Mouse (Mus musculus) spleen, adult 2 months (tissue): Measurements from ENCODE around the gene U2af2. TPM values are rescaled to one million over a fixed set of nuclear protein-coding genes. Genes with fewer than 3 reads are reported as not detected.
"Not testable (repeated sequence)": the region's sequence is repeated elsewhere in the genome, so short reads cannot be mapped to it uniquely, and the experiment has no call there.

ENCODE experiments used
- DNase-seq, 2 experiments: peaks; one replicate each; pipeline versions ENCODE4 v3.0.0 to v3.0.0-alpha.2; 2012 to 2021; ENCODE audit warnings: low spot score in 2 of 2, low read depth in 1 of 2
- H3K27ac ChIP-seq: fragments of 200-500 bp; 2 replicates; pipeline ENCODE4 v1.5.1; 2012; ENCODE audit warnings: low read length, inconsistent platforms; ENCODE audit not compliant: insufficient read depth
- H3K27me3 ChIP-seq: fragments of 200-500 bp; 2 replicates; pipeline ENCODE4 v1.6.1; 2012; ENCODE audit warnings: mild to moderate bottlenecking, moderate library complexity, low read length, inconsistent platforms; ENCODE audit not compliant: control insufficient read depth, insufficient read depth
- H3K36me3 ChIP-seq: fragments of 200-500 bp; 2 replicates; pipeline ENCODE4 v1.6.1; 2012; ENCODE audit warnings: mild to moderate bottlenecking, low read length, inconsistent platforms; ENCODE audit not compliant: control insufficient read depth, insufficient read depth
- H3K4me1 ChIP-seq: fragments of 200-500 bp; 2 replicates; pipeline ENCODE4 v1.6.1; 2011; ENCODE audit warnings: inconsistent platforms; ENCODE audit not compliant: control insufficient read depth, insufficient read depth, insufficient read length
- H3K4me3 ChIP-seq: fragments of 200-500 bp; 2 replicates; pipeline ENCODE4 v1.5.1; 2011; ENCODE audit warnings: mild to moderate bottlenecking, inconsistent platforms; ENCODE audit not compliant: insufficient read depth, insufficient read length; ENCODE audit errors: extremely low read depth
- CTCF ChIP-seq: fragments of 200-500 bp; IDR thresholded peaks from 2 replicates; pipeline ENCODE4 v1.5.1; 2011; ENCODE audit warnings: mild to moderate bottlenecking, inconsistent platforms; ENCODE audit not compliant: insufficient read depth, insufficient read length, insufficient replicate concordance; ENCODE audit errors: extremely low read depth
- POLR2A ChIP-seq: fragments of 200-500 bp; IDR thresholded peaks from 2 replicates; pipeline ENCODE4 v1.6.1; 2011; ENCODE audit warnings: low read depth, low read length, inconsistent platforms
- WGBS: fragments of 180-500 bp; shearing (Covaris S2); methylation state at CpG from one replicate; pipeline ENCODE4 v1.1.7; 2018; 5-methylcytosine and 5-hydroxymethylcytosine counted together
- polyA plus RNA-seq: library from polyadenylated mRNA; depleted of rRNA; stranded (reverse); fragments of >200 nt; gene quantifications from 2 replicates; pipeline ENCODE4 v1.2.3, GENCODE M21; 2012

U2af2 gene
- polyA plus RNA-seq, 1 experiment = 216 TPM

DNA sequence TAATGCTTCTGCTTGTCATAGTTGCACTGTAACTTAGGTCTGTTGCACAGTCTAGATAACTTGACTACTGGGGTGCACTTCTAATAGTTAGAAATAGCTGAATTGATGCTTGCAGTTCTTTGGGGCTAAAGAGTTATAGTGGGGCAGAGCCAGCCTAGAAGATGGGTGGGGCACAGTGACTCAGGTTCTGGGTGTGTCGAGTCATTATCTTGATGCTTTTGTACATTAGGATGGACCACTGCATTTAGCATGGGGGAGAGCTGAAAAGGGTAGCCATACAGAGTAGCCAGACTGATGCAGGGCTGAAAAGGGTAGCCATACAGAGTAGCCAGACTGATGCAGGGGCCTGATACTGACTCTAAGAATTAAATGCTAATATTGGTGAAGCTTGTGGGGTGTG is 11.6 kb downstream of the U2af2 start:
- no peaks in the 10 kb centered on the region for H3K4me1 ChIP-seq
- no peak for DNase-seq
- H3K36me3 ChIP-seq = peaks cover 77% of the 10 kb centered on the region
- no peak for TF ChIP-seq POLR2A
- TF ChIP-seq CTCF = no peak
- WGBS = 68% methylated on average over 1 of the region's 1 CpGs
- H3K27ac ChIP-seq = no peak overlapping the region
- H3K4me3 ChIP-seq = no peak overlapping the region
- no peaks in the 10 kb centered on the region for H3K27me3 ChIP-seq

DNA sequence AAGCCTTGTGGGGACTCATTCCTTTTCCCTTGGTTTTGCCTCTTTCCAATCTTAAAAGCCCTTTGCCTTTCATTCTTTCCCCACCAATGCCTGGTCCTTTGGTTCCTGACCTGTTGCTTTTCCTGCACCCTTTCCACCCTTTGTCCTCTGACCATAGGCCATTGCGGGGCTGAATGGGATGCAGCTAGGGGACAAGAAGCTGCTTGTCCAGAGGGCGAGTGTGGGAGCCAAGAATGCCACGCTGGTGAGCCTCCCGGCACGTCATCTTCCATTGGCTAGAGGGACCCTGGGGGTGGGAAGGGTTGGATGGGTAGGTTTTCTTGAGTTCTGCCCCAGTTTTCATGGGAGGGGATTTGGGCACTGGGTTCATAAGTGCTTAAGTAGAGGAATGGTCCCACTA is 13.0 kb downstream of the U2af2 start:
- no peak for DNase-seq
- no peak overlapping the region for H3K27ac ChIP-seq
- WGBS = 93% methylated on average over 5 of the region's 5 CpGs
- H3K4me1 ChIP-seq = no peaks in the 10 kb centered on the region; the same call in 1 of the 2 replicates
- no peaks in the 10 kb centered on the region for H3K27me3 ChIP-seq
- peaks cover 66% of the 10 kb centered on the region for H3K36me3 ChIP-seq
- H3K4me3 ChIP-seq = no peak overlapping the region
- TF ChIP-seq CTCF (no peak), POLR2A (no peak)

DNA sequence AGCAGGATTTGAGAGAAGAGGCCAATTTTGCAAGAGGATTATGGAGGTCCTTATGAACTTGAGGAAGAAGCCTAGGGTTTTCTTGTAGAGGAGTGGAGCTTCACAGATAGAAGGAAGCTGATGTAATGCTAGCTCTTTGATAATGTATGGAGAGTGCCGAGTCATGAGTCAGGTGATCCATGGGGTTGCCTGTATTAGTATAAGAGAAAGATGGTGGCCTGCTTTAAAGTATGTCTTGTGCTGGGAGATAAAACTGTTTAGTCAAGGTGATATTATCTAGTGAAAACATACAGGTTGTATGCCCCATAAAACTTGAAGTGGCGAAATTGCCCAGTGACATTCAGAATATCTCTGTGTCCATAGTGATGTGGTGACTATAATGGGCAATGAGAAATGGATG is 15.0 kb downstream of the U2af2 start:
- Histone ChIP-seq H3K4me3 (no peak overlapping the region), H3K27me3 (no peaks in the 10 kb centered on the region), H3K27ac (no peak overlapping the region), H3K36me3 (peaks cover 49% of the 10 kb centered on the region), H3K4me1 (peaks cover 7% of the 10 kb centered on the region; the same call in 1 of the 2 replicates)
- DNase-seq = no peak
- TF ChIP-seq CTCF (no peak), POLR2A (no peak)
- 86% methylated on average over 2 of the region's 2 CpGs for WGBS

DNA sequence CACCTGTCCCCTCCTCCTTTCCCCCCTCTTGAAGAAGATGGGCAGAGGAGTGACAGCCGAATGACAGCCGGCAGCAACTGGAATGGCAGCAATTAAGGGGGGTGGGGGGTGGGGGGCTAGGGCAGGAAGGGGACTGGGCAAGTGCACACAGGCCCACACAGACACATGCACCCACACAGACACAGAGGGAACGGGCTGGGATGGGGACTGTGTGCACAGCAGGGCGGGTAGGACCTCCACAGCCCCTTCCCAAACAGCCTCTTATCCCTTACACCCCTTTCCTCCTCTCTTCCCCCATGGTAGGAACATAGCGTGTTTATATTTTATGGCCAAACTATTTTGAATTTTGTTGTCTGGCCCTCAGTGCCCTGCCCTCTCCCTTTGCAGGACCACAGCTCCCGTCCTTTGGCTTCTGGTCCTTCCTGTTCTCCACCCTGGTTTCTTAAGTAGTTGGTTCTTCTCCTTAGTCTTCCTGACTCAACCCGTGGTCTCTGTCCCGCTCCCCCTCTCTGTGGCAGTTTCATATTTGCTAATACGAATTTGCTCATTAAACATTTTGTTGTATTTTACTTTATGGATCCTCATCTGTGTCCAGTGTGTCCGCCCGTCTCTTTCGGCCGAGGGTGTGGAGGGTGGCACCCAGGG is 17.5 kb downstream of the U2af2 start:
- Histone ChIP-seq H3K4me1 (peaks cover 19% of the 10 kb centered on the region; the same call in 1 of the 2 replicates), H3K27ac (peak overlapping the region; percentile 76), H3K36me3 (peaks cover 29% of the 10 kb centered on the region), H3K4me3 (peak overlapping the region; percentile 90)
- WGBS = 55% methylated on average over 10 of the region's 13 CpGs
- not testable (repeated sequence) for H3K27me3 ChIP-seq, DNase-seq

DNA sequence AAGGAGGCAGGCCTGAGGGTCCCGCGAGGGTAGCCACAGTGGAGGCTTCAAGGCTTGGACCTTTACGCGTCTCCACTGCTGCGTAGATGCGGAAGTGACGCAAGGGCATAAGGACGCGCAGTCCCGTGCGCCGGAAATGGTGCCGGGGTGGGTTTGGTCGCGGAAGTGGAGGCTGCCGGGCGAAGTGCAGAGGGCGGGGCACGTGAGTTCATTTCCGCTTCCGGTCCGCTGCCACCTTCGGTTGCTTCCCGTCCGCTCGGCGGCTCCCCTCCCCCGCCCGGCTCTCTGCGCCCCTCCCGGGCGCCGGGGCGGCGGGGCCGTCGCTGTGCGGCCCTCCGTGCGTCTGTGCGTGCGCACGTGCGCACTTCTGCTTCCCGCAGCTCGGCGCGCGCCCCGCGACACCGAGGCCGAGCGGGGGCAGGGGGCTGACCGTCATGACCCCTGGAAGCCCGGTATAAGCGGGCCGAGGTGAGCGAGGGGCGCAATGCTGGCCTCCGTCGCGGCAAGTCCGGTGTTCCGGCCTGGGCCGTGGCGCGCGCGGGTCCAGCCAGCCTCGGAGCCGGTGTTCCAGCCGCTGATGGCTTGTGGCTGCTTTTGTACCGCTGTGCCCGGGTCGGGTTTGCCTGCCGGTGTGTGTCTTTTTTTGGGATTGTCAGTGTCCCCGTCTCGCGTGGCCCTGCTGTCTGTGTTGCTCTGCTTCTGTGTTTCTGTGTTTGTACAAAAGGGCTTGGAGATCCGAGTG is 18.2 kb downstream of the U2af2 start, which contains the start of gene Epn1:
Gene Epn1, plus strand, starts transcription at position 226 of the 742 bp plus-strand sequence.
- H3K4me3 ChIP-seq = peak within 1 kb of the TSS; percentile 90
- H3K27ac ChIP-seq = peak within 1 kb of the TSS; percentile 90
- DNase-seq = peak; percentile 94 to 96
- H3K4me1 ChIP-seq = peaks cover 23% of the 10 kb centered on the region; the same call in 1 of the 2 replicates
- under 1% methylated on average over 78 of the region's 81 CpGs for WGBS
- peaks cover 27% of the 10 kb centered on the region for H3K36me3 ChIP-seq
- TF ChIP-seq CTCF (no peak), POLR2A (peak; percentile 49; the same call in 1 of the 2 replicates)
- no peaks in the 10 kb centered on the region for H3K27me3 ChIP-seq

DNA sequence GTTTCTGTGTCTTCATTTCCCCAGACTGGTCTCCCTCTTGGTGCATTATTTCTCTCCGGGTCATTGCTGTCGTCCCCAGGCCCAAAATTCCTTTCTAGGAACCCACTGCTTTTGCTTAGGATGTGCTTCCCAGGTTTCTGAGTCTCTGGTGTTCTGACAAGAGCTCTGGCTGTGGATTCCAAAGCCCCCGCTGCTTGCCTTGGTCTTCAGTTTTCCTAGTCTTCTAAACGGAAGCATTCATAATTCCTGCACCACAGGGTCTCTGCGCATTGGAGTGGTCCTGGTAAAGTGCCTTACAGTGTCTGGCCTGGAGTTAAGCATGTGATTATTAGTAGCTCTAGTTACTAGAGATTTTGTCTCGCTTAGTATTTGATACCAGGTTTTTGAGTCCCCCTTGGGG is 18.9 kb downstream of the U2af2 start:
- H3K4me3 ChIP-seq = peak overlapping the region; percentile 90
- H3K27me3 ChIP-seq = no peaks in the 10 kb centered on the region
- TF ChIP-seq CTCF (no peak), POLR2A (no peak)
- peaks cover 23% of the 10 kb centered on the region for H3K36me3 ChIP-seq
- H3K4me1 ChIP-seq = peaks cover 23% of the 10 kb centered on the region; the same call in 1 of the 2 replicates
- DNase-seq = no peak
- WGBS = 14% methylated on average over 6 of the region's 6 CpGs
- peak overlapping the region; percentile 90 for H3K27ac ChIP-seq

DNA sequence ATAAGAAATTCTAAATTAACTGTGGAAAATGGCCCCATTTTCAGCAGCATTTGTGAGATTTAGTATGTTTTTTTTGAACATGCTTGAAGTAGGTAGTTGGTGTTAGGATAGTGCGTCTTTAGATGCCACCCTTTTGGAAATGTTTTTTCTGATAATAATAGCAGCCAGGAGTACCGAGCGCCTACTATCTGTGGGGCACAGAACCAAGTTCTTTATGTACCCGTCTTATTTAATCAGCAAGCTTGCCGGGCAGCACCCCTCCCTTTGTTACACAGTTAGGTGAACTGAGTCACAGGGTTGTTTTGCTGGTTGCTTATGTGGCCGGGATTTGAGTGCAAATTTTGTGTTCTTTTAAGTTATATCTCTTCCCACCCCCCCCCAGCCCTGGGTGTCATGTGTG is 19.3 kb downstream of the U2af2 start:
- WGBS = 51% methylated on average over 6 of the region's 6 CpGs
- Histone ChIP-seq H3K4me3 (peak overlapping the region; percentile 25), H3K27ac (no peak overlapping the region), H3K27me3 (no peaks in the 10 kb centered on the region), H3K36me3 (peaks cover 20% of the 10 kb centered on the region), H3K4me1 (peaks cover 23% of the 10 kb centered on the region; the same call in 1 of the 2 replicates)
- no peak for TF ChIP-seq CTCF
- no peak for TF ChIP-seq POLR2A
- no peak for DNase-seq
